Mouse (Mus musculus): ENCODE results near the gene Gm3402. TPM values are rescaled to one million over a fixed set of nuclear protein-coding genes. Genes with fewer than 3 reads are reported as not detected.
"Not testable (repeated sequence)": the region's sequence is repeated elsewhere in the genome, so short reads cannot be mapped to it uniquely, and the experiment has no call there.

Gm3402 gene
- polyA plus RNA-seq (2012; rRNA removed) = not detected in 2 replicates

- not testable (repeated sequence) for DNase-seq (ENCODE audit: low read depth, low spot score)
- WGBS = 89% methylated on average over 2 of the region's 5 CpGs
These were observed at the start of gene Gm3402 for GRCm38 (mm10) chr5:146513823-146514222. Gene Gm3402 (plus strand): TSS chr5:146514123.

- no peak for DNase-seq (ENCODE audit: low read depth, low spot score)
- WGBS = 91% methylated on average over 19 of the region's 19 CpGs
These were observed 47.3 kb upstream of the Gm3402 start for GRCm38 (mm10) chr5:146466663-146467062.

- DNase-seq (ENCODE audit: low read depth, low spot score) = no peak
- 91% methylated on average over 9 of the region's 9 CpGs for WGBS
These were observed 45.6 kb upstream of the Gm3402 start for GRCm38 (mm10) chr5:146468311-146468710.

GRCm38 (mm10) chr5:146470821-146471220, 43.1 kb upstream of the Gm3402 start:
- DNase-seq (ENCODE audit: low read depth, low spot score) = no peak
- 64% methylated on average over 9 of the region's 9 CpGs for WGBS

- DNase-seq (ENCODE audit: low read depth, low spot score) = no peak
- WGBS = 35% methylated on average over 5 of the region's 5 CpGs
These were observed 42.6 kb upstream of the Gm3402 start for GRCm38 (mm10) chr5:146471311-146471710.

- 91% methylated on average over 12 of the region's 12 CpGs for WGBS
These were observed 42.1 kb upstream of the Gm3402 start for GRCm38 (mm10) chr5:146471821-146472220.

GRCm38 (mm10) chr5:146479564-146479963, 34.4 kb upstream of the Gm3402 start:
- DNase-seq (ENCODE audit: low read depth, low spot score) = not testable (repeated sequence)
- WGBS = 3% methylated on average over 4 of the region's 4 CpGs

More at GRCm38 (mm10) chr5:146471821-146472220, 42.1 kb upstream of the Gm3402 start:
- DNase-seq (ENCODE audit: low read depth, low spot score) = no peak

GRCm38 (mm10) chr5:146481665-146482064, 32.3 kb upstream of the Gm3402 start, which contains the start of gene Gm6408:
Gene Gm6408 (plus strand): TSS chr5:146481965.
- DNase-seq (ENCODE audit: low read depth, low spot score) = not testable (repeated sequence)
- WGBS = 90% methylated on average over 3 of the region's 3 CpGs

- 12% methylated on average over 3 of the region's 4 CpGs for WGBS
- DNase-seq (ENCODE audit: low read depth, low spot score) = not testable (repeated sequence)
These were observed 25.0 kb upstream of the Gm3402 start for GRCm38 (mm10) chr5:146488959-146489358.

GRCm38 (mm10) chr5:146491063-146491462, 22.9 kb upstream of the Gm3402 start, which contains the start of gene Gm6370:
Gene Gm6370 (plus strand): TSS chr5:146491363.
- no CpG with 5 or more reads among the region's 5 CpGs for WGBS

GRCm38 (mm10) chr5:146502099-146502498, 11.8 kb upstream of the Gm3402 start, which contains the start of gene 4930449I24Rik:
Gene 4930449I24Rik (plus strand): TSS chr5:146502399.
- not testable (repeated sequence) for DNase-seq (ENCODE audit: low read depth, low spot score)
- WGBS = no CpG with 5 or more reads among the region's 5 CpGs

More at GRCm38 (mm10) chr5:146491063-146491462, 22.9 kb upstream of the Gm3402 start, which contains the start of gene Gm6370:
- DNase-seq (ENCODE audit: low read depth, low spot score) = not testable (repeated sequence)

- 85% methylated on average over 3 of the region's 3 CpGs for WGBS
- DNase-seq (ENCODE audit: low read depth, low spot score) = not testable (repeated sequence)
These were observed 11.6 kb downstream of the Gm3402 start, which contains the start of gene Gm3404 for GRCm38 (mm10) chr5:146525501-146525900. Gene Gm3404 (plus strand): TSS chr5:146525801.

- WGBS = 94% methylated on average over 3 of the region's 3 CpGs
- not testable (repeated sequence) for DNase-seq (ENCODE audit: low read depth, low spot score)
These were observed 23.4 kb downstream of the Gm3402 start, which contains the start of gene Gm3409 for GRCm38 (mm10) chr5:146537347-146537746. Gene Gm3409 (plus strand): TSS chr5:146537647.

GRCm38 (mm10) chr5:146555836-146556235, 41.9 kb downstream of the Gm3402 start, which contains the start of gene Gm3415:
Gene Gm3415 (plus strand): TSS chr5:146556136.
- DNase-seq (ENCODE audit: low read depth, low spot score) = not testable (repeated sequence)
- no CpG with 5 or more reads among the region's 3 CpGs for WGBS

- no peak for DNase-seq (ENCODE audit: low read depth, low spot score)
These were observed 50.3 kb downstream of the Gm3402 start for GRCm38 (mm10) chr5:146564259-146564658.

More at GRCm38 (mm10) chr5:146564259-146564658, 50.3 kb downstream of the Gm3402 start:
- WGBS = 81% methylated on average over 1 of the region's 1 CpGs

Other genes starting within 250 kb of the Gm3402 start
- gene Wasf3, start 129.1 kb upstream of the Gm3402 start, polyA plus RNA-seq (2012; rRNA removed) = 0.98 and 1.3 TPM in 2 replicates
- gene Gm6408, start 32.2 kb upstream of the Gm3402 start, polyA plus RNA-seq (2012; rRNA removed) = not detected in 2 replicates
- gene Gm6370, start 22.8 kb upstream of the Gm3402 start, polyA plus RNA-seq (2012; rRNA removed) = not detected in 2 replicates
- gene 4930449I24Rik, start 11.7 kb upstream of the Gm3402 start, polyA plus RNA-seq (2012; rRNA removed) = not detected in 2 replicates
- not detected in 2 replicates for gene Gm3404, start 11.7 kb downstream of the Gm3402 start, polyA plus RNA-seq (2012; rRNA removed)
- gene Gm3409, start 23.5 kb downstream of the Gm3402 start, polyA plus RNA-seq (2012; rRNA removed) = not detected in 2 replicates
- not detected in 2 replicates for gene Gm3415, start 42.0 kb downstream of the Gm3402 start, polyA plus RNA-seq (2012; rRNA removed)
- gene Gpr12, start 71.1 kb downstream of the Gm3402 start, polyA plus RNA-seq (2012; rRNA removed) = not detected in 2 replicates